Mouse (Mus musculus): ENCODE results near the gene Erbb3.

Erbb3 gene

DNA sequence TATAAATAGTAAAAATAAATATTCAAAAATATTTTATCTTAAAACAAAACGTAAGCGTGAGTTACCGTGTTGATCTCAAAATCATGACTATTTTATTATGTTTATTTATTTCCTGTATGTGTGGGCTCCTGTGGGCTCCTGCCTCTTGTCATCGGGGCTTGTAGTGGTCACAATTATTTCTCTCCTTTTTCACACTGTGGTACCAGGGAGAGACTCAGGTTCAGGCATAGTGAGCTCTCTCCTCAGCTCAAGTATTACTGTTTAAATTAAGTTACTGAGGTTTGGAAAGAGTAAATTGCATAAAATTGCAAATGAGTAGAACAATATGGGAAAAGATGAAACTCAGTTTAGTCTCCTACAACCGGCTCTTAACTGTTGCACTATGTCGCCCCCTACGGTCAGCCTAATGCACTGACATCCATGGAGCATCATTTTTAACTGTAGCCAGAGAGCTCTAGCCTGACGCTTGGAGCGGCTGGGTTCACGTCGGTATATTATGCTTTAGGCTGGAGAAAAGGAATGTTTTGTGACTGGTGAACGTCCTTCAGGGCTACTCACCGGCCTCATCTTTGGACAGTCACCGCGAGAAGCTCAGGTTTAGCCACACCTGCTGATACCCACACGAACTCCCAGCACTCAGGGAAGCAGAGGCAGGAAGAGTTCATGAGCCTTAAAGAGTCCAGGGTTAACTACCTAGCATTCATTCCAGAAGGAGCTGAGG lies 23.1 kb upstream of the Erbb3 start:
- DNase-seq (ENCODE audit: low spot score) = peak; percentile 61

DNA sequence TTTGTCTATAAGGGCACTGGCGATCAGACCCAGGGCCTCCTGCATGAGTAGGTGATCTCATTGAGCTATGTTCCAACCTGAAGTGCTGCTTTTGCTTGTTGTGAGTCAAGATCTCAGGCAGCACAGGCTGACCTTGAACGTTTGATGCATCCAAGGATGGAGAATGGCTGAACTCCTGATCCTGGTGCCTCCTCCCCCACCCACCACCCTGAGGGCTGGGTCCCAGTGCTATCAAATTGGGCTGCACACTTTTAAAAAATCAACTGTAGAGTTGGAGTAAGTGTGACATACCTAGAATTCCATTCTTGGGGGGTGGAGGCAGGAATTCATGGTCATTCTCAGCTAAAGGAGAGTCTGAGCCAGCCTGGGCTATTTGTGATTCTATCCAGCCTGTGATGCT lies 17.0 kb upstream of the Erbb3 start:
- DNase-seq (ENCODE audit: low spot score) = no peak

GRCm38 (mm10) chr10:128602470-128603128 lies 13.1 kb upstream of the Erbb3 start:
- DNase-seq (ENCODE audit: low spot score) = no peak

GRCm38 (mm10) chr10:128601499-128601898 lies 12.0 kb upstream of the Erbb3 start:
- no peak for DNase-seq (ENCODE audit: low spot score)

GRCm38 (mm10) chr10:128598476-128598875 lies 9.0 kb upstream of the Erbb3 start:
- DNase-seq (ENCODE audit: low spot score) = no peak

GRCm38 (mm10) chr10:128592797-128593196 lies 3.3 kb upstream of the Erbb3 start:
- no peak for DNase-seq (ENCODE audit: low spot score)

DNA sequence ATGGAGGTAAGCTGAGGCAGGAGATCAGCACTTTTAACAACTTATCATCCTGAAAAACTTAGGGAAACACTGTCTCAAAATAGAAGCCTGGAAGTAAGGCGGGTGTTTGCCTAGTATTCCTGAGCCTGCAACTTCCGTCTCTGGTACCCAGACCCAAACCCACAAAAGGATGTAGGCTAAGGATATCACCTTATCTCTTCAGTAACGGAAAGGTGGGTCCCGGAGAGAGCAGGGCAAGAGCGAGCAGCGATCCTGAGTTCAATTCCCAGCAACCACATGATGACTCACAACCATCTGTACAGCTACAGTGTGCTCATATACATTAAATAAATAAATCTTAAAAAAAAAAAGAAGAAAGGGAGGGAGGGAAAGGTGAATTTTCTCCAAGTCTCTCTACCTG lies 2.0 kb upstream of the Erbb3 start:
- no peak for DNase-seq (ENCODE audit: low spot score)

- peak; percentile 25 for DNase-seq (ENCODE audit: low spot score)
Measured at GRCm38 (mm10) chr10:128590193-128590690, 790 bp upstream of the Erbb3 start.

GRCm38 (mm10) chr10:128588775-128589463 lies 533 bp downstream of the Erbb3 start:
- DNase-seq (ENCODE audit: low spot score) = no peak

- DNase-seq (ENCODE audit: low spot score) = no peak
Measured at GRCm38 (mm10) chr10:128588136-128588535, 1.3 kb downstream of the Erbb3 start.

DNA sequence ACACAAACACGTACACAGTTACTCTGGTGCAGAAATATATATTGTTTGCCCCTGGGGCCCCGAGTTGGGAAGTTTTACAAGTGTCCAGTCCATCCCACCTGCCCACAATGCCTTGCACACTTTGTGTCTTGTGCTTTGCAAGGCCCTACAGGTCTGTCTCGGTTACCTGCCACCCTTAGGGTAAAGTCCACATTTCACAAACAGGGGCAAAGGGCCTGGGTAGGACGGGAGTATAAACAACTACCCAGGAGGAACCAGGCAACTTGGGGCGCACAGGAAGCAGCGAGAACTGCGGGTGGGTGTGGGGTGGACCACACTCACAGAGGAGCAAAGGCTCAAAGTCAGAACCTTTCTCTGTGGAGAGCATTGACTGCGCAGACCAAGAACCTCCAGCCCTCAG lies 1.8 kb downstream of the Erbb3 start:
- no peak for DNase-seq (ENCODE audit: low spot score)

DNA sequence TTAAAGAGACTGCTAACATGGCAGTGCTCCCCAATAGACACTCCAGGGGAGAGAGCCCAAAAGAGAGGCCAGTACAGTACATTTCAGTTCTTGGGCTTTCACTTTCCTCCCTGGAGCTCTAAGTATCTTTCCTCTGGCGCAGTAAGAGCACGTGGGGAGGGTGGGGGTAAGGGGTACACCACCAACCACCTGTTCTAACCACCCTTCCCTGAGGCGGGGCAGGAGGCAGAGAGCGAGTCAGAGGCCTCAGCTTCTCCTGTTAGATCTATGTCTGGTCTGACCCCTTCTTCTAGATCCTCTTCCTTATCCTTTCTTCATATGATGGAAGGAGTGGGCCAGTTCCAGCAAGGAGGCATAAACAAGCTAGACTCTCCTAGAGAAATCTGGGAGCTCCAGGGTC lies 2.3 kb downstream of the Erbb3 start:
- DNase-seq (ENCODE audit: low spot score) = no peak

- DNase-seq (ENCODE audit: low spot score) = no peak
Measured at GRCm38 (mm10) chr10:128586546-128586945, 2.9 kb downstream of the Erbb3 start.

- no peak for DNase-seq (ENCODE audit: low spot score)
Measured at GRCm38 (mm10) chr10:128584386-128584785, 5.1 kb downstream of the Erbb3 start.

- DNase-seq (ENCODE audit: low spot score) = no peak
Measured at GRCm38 (mm10) chr10:128583644-128584043, 5.8 kb downstream of the Erbb3 start.

DNA sequence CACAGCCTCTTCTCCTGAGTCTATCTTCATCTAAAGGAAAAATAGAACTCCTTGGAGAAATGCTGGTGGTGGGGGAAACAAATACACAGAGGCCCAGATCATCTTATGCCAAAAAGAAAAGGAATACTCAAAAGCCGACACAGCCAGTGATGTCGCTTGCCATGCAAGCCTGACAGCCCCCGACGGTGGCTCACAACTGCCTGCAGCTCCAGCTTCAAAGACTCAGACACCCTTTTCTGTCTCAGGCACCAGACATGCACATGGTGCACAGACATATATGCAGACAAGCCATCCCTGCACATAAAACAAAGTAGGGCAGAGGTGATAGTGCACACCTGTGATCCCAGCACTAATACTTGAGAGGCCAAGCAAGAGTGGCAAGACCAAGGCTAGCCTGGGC lies 9.7 kb downstream of the Erbb3 start:
- DNase-seq (ENCODE audit: low spot score) = no peak

DNA sequence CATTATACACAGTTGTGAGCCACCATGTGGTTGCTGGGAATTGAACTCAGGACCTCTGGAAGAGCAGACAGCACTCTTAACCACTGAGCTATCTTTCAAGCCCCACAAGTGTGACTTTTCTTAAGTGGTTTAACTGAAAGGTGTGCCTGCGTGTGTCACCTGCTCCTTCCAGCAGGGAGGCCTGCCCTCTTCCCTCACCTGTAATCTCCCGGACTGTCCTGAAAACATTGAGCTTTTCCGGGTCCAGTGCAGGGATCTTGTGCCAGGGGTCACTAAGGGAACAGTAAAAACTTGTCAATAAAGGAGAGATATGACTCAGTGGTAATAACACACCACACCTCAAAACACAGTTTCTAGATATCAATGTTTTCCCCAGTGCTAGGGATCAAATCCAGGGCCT lies 10.2 kb downstream of the Erbb3 start:
- DNase-seq (ENCODE audit: low spot score) = no peak

DNA sequence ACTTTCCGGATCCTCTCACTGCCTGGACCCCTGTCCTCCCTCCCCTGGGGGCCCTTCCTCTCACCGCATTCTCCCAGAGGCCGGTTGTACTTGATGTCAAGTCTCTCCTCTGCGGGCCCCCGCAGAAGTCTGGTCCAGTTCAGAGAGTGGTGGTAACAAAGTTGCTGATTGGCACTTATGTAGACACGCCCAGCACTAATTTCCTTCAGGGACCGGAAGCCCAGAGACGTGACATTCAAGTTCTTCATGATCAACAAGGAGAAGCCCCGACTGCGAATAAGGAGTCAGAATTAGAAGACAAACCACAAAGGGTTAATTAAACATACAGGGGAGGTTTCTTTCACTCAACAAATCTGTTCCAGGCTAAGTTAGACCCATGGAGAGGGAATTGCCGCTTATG lies 11.1 kb downstream of the Erbb3 start:
- no peak for DNase-seq (ENCODE audit: low spot score)

- no peak for DNase-seq (ENCODE audit: low spot score)
Measured at GRCm38 (mm10) chr10:128575063-128575462, 14.4 kb downstream of the Erbb3 start.

DNA sequence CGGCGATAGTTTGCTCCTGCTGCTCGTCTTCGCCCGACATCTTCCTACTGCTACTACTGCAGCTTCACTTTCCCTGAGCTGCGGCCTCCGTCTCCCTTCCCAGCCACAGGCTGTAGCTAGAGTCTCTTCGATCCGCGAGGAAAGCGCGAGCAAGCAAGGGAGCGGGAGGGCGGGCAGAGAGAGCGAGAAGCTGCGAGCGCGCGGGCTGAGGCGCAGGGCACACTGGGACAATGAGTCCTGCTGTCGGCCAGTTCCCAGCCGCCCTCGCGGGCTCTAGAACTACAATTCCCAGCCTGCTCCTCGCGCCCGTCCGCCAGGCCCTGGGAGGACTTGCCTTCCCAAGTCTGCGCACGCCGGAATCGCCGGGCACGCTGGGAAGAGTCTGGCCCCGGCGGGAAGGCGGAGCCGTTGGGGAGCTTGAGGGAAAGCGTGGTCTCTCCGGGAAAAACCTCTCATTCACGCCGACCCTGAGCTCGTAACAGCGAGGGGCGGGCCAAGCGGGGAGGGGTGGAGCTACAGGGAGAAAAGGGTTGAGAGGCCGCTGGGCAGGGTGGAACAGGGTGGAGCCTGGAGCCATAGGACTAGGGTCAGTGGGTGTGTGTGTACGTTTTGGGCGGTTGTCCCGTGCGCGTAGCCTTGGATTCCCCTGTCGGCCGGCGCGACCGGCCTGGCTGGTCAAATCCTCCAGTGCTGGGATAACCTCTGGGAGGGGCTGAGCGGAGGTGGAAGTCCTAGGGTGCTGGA lies 23.5 kb downstream of the Erbb3 start, which contains the start of gene Pa2g4:
Gene Pa2g4, minus strand, starts transcription at position 200 of the 744 bp plus-strand sequence.
- DNase-seq (ENCODE audit: low spot score) = peak; percentile 96

GRCm38 (mm10) chr10:128565206-128565787 lies 24.2 kb downstream of the Erbb3 start:
- DNase-seq (ENCODE audit: low spot score) = no peak

DNA sequence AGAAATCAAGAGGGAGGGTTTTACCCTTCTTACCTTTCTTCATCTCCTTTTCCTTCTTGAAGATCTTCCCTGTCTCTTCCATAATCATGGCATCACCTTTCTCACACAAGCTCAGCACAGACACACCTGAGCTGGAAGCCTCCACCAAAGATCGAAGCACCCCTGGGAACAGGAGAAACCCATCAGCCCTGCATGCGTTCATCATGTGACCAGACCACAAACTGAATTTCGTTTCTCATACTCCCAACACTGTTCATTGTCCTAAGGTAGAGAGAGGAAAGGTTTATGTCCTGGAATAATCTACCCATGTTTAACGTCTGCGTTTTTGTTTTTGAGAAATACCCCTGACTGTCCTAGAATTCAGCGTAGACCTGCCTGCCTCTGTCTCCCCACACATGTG lies 25.9 kb downstream of the Erbb3 start:
- no peak for DNase-seq (ENCODE audit: low spot score)
